Mouse (Mus musculus) brain, adult 2 months (tissue): ENCODE results near the gene Tom1l2.

Experiments
- DNase-seq: peaks from one replicate; pipeline ENCODE4 v3.0.0; 2011; ENCODE audit warnings: low read depth, low spot score

Tom1l2 gene

GRCm38 (mm10) chr11:60205026-60205425 is 147.7 kb downstream of the Tom1l2 start:
- DNase-seq: no peak

GRCm38 (mm10) chr11:60202710-60203638 is 149.7 kb downstream of the Tom1l2 start:
- peak; percentile 74 for DNase-seq

- DNase-seq: no peak
These were observed 152.3 kb downstream of the Tom1l2 start for GRCm38 (mm10) chr11:60200384-60200783.

GRCm38 (mm10) chr11:60199702-60200184 is 153.0 kb downstream of the Tom1l2 start:
- peak; percentile 94 for DNase-seq

GRCm38 (mm10) chr11:60198651-60199050 is 154.1 kb downstream of the Tom1l2 start:
- DNase-seq: no peak

- no peak for DNase-seq
These were observed 154.6 kb downstream of the Tom1l2 start for GRCm38 (mm10) chr11:60197998-60198619.

- DNase-seq: no peak
These were observed 156.4 kb downstream of the Tom1l2 start for GRCm38 (mm10) chr11:60196344-60196743.

GRCm38 (mm10) chr11:60195108-60195507 is 157.6 kb downstream of the Tom1l2 start:
- no peak for DNase-seq

GRCm38 (mm10) chr11:60193556-60193955 is 159.1 kb downstream of the Tom1l2 start:
- no peak for DNase-seq

GRCm38 (mm10) chr11:60192534-60192933 is 160.2 kb downstream of the Tom1l2 start:
- DNase-seq: no peak

- no peak for DNase-seq
These were observed 162.6 kb downstream of the Tom1l2 start for GRCm38 (mm10) chr11:60190055-60190641.

- DNase-seq: peak; percentile 61
These were observed 163.1 kb downstream of the Tom1l2 start for GRCm38 (mm10) chr11:60189501-60190040.

- no peak for DNase-seq
These were observed 164.3 kb downstream of the Tom1l2 start for GRCm38 (mm10) chr11:60188275-60188853.

GRCm38 (mm10) chr11:60187070-60187469 is 165.6 kb downstream of the Tom1l2 start:
- DNase-seq: no peak

GRCm38 (mm10) chr11:60185396-60186231 is 167.1 kb downstream of the Tom1l2 start:
- peak; percentile 82 for DNase-seq

- peak; percentile 85 for DNase-seq
These were observed 168.1 kb downstream of the Tom1l2 start for GRCm38 (mm10) chr11:60184346-60185325.

GRCm38 (mm10) chr11:60182741-60183140 is 170.0 kb downstream of the Tom1l2 start:
- no peak for DNase-seq

- no peak for DNase-seq
These were observed 170.5 kb downstream of the Tom1l2 start for GRCm38 (mm10) chr11:60182116-60182670.

- DNase-seq: no peak
These were observed 174.2 kb downstream of the Tom1l2 start for GRCm38 (mm10) chr11:60178506-60178905.
